Mouse (Mus musculus) heart, postnatal 36 days (tissue): ENCODE results near the gene Wdr44. TPM values are rescaled to one million over a fixed set of nuclear protein-coding genes. Genes with fewer than 3 reads are reported as not detected.
"Not testable (repeated sequence)": the region's sequence is repeated elsewhere in the genome, so short reads cannot be mapped to it uniquely, and the experiment has no call there.

Experiments
- DNase-seq, 2 experiments: peaks; one replicate each; pipeline ENCODE4 v3.0.0; 2021 to 2022
- intact Hi-C: fragments of 180-260 bp; cut with DNase I; formaldehyde crosslinking; loops from one replicate; pipeline ENCODE4 v1.15.1; 2025
- total RNA-seq, 2 experiments: library from RNA; stranded (reverse); gene quantifications; 2 replicates each; pipeline ENCODE4 v1.2.3; 2021

The Wdr44 gene
- total RNA-seq: 10 to 100 TPM in 1 of 2 experiments, 1 to 10 TPM in 1; 8.2 to 10.4 TPM

DNA sequence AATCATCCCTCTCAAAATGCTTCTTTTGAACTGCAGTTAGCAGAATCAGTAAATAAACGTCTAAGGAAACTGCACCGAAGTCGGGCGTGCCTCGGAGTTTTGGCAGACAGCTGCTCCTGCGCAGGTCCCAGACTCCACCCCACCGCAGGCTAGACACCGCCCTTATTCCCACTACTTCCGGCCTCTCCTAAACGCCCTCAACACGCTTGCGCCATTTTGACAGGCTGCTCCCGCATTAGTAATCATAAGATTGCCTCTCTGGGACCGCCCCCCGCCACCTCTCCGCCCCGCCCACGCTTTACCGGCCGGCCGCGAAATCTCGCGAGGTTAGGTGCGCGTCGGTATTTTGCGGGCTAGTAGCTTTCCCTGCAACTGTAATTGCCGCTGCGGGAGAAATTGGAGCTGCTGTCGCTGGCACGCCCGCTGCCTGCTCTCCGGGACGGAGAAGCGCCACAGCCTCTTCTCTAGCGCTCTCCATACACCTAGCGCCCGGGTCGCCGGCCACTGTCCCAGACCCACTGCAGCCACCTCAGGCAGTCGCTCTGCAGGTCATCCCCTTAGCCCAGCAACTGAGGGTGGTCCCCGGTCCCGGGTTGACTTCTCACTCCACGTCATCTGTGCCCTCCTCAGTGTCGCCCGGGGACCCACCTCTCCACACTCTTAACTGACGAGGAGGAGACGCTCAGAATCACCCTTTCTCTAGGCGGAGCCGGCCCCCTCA, at the start of gene Wdr44:
Wdr44 (plus strand) TSS at position 330 of the 721 bp plus-strand sequence.
- intact Hi-C loops: no loop called here

DNA sequence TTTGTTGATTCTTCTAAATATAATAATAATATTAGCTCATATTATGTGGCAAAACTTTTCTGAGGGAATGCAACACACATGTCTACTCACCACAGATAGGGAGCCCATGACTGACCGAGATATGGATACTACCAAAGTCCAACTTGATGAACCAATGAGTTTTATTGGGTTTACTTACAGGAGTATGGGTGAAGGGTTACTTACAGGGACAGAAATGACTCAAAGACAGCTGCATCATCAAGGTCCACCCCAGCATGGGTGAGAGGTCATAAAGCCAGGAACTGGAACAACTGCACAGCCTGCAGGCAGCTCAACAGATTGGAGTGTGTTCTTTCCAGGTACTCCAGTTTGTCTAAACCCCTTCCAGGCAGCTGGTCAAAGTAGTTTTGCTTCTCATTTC, 44.5 kb upstream of the Wdr44 start:
- DNase-seq: no peak
- intact Hi-C loops: no loop called here

More for the DNA sequence above, at the start of gene Wdr44:
- peak; percentile 93 to 94 for DNase-seq

DNA sequence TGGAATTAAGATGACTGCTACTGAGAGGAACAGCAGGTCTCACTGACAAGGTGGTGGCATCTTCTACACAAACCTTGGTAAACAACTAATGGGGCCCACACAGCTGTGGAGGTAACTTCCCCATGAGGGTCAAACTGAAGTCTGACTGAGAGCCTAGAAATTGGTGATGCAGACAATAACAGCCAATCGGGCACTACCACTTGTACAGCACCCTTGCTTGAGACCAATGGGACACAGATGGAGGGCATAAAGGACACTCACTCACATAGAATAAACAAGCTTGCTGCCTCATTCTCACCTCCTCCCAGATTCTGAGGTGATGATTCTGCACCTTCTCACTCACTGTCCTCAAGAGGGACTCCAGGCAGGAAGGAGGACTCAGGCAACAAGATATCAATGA, 30.6 kb upstream of the Wdr44 start:
- no peak for DNase-seq
- intact Hi-C loops: no loop called here

DNA sequence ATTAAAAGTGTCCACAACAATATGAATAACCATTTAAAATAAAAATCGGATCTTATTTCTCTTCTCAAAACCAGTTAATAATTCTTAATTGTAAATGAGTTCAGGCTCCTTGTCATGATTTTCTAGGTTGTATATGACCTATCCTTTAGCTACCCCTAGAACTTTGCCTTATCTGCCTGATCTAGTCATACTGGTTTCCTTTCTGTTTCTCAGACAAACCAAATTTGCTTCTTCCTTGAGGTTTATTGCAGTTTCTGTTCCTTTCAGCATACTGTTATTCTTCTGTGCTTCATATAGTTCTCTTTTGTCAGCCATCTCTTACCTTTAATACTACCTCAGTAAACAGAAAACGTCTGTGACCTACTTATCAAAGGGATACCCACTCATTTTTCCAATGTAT, 19.7 kb upstream of the Wdr44 start:
- intact Hi-C loops: no loop called here
- DNase-seq: no peak

DNA sequence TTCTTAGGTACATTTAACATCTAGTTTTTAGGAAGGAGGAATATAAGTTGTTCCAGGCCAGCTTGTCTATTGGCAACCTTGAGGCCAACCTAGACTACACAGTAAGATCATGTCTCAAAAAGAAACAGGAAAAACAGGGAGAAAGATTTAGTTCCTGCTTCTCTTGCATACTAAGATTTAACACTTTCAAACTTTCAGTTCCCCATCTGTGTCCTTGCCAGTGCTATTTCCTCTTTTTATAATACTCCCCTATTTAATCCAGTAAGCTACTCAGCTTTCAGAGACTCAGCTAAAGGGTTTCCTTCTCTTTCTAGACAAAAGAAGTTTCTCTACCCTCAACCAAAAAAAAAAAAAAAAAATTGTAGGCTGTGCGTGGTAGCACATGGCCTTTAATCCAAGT, 17.4 kb upstream of the Wdr44 start:
- DNase-seq: no peak
- intact Hi-C loops: no loop called here

DNA sequence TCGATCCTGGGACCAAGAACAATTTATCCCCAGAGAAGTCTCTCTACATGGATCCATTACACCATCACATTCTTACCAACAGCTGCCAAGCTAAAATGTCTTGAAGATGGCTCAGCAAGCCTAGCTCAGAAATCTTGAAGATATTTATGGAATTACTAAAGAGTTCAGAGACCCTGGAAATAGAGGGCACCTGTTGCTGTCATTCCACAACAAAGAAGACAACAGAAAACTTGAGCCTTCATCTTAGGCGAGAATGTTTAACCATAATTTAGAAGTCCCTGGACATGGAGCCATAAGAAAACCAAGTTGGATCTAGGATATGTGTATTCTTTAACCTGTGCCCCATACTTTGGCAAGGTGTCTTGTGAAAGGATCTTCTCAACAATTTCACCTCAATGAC, 16.3 kb upstream of the Wdr44 start:
- no peak for DNase-seq
- intact Hi-C loops: no loop called here

DNA sequence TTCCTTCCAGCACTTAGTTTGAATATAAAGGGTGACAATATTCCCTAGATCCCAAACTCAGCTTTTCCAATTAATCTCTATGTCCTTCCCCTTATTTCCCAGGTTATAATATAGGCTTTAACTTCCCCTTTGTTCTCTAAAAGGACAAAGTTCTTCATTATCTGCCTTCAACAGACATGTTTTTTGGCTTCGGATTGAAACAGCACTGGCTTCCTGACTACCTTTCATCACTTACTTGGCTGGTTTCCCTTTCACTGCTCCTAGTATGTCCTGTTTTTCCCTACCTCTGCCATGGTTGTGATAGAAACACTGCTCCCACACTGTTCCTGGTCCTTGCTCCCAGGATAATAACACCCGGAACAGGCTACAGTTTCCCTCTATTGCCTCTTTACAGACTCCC, 15.3 kb upstream of the Wdr44 start:
- DNase-seq: no peak
- intact Hi-C loops: no loop called here

DNA sequence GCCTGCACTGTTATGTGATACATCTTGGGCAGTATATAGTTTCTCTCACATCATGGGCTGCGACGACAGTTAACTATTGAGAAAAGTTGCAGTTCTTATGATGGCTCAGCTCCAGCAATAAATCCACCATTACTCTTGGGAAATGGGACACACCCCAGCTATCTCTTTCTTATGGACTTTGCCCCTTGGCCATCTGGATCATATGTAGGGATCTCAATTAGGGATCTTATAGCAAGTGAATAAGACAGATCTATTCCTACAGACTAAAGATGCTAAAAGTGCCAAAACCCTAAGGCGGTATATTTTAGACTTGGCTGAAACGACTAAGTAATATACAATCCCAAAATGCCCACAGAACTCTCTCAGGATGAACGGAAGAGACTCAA, 522 bp upstream of the Wdr44 start:
- intact Hi-C loops: no loop called here
- DNase-seq: no peak

DNA sequence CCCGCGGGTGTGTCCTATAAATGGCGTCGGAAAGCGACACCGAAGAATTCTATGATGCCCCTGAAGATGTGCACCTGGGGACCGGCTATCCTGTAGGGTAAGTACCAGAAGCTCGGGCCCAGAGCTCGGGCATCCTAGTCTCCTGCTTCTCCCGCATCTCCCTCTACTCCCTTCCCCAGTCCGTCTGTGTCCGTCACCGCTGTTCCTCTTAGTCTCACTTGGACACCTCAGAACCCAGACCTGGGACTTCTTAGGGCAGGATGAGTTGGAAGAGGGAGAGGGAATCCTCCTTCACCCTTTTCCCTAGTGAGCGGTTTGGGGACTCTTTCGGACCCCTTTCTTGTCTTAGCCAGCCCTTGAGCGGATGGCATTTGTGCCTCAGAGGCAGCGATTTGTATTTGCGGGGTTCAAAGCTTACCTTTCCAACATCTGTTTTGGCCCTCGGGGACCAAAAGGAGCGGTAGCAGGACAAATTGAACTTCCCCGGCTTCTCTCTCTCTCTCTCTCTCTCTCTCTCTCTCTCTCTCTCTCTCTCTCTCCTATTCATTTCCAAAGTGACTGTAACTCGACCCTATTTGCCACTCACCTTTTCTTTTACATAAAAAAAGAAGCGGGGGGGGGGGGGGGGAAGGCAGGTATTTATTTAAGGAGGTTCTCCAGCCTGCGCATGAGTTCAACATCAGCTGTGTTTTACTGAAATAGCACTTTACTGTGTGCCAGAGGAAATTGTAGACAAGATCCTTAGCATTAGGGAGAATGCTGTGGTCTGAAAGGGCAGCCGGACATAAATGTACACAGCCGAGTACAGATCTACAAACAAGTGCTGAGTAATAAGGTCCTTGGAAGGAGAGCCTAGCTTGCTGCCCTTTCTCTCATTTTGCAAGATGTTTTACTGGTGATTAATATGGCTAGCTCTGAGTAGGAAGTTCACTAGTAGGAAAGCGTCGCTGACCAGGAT, 871 bp downstream of the Wdr44 start:
- intact Hi-C loops: no loop called here
- DNase-seq: peak in 1 of 2 experiments; percentile 4

DNA sequence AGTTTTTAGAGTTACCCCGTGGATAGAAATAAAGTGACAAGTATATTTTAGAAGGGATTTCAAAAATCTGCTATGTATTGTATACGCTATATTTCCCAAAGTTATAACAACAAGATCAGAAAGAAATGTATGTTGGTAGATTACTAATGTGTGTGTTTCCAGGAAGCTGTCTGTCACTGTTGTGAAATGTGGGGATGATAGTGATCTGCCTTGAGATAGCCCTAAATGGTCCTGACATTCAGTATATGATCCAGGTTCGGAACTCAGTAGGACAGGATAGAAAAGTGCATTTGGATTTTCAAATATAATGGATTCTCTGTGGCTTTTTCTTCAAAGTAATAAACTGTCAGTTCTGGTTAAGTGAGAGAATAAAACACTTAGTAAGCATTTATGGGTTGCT, 1.7 kb downstream of the Wdr44 start:
- intact Hi-C loops: no loop called here
- DNase-seq: no peak

DNA sequence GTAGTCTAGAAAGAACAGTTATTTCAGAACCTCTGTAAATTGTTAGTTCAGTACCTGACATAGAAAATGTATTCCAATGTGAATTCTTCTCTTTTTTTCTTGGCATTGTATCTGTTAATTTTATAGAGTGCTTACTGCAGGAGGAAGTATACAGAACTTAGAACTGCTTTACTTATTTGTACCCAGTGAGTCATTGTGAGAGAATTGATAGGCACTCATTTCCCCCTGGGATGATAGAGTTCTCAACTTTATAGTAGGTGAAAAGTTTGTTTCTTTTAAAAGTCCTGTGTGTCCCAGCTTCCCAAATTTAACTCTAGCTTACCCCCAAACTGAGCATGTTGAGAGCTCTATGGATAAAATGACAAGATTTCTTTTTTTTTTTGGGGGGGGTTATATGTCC, 2.3 kb downstream of the Wdr44 start:
- intact Hi-C loops: no loop called here
- DNase-seq: no peak

DNA sequence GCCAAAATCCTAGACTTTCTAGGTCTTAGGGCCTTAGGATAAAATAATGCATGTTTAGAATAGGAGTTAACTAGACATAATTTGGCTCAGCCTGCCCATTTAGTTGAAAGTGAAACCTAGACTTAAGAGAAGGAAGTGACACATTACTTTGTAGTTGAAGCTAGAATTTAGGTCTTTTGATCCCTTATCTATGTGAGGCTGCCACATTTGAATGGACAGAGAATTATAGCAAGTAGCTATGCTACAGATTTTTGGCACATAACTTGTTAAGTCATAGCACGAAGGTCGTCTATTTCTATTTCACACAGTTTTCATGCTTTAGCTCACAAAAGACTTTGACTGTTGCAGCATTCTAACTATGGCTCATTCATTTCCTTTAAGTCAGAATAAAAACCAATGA, 4.5 kb downstream of the Wdr44 start:
- intact Hi-C loops: no loop called here

DNA sequence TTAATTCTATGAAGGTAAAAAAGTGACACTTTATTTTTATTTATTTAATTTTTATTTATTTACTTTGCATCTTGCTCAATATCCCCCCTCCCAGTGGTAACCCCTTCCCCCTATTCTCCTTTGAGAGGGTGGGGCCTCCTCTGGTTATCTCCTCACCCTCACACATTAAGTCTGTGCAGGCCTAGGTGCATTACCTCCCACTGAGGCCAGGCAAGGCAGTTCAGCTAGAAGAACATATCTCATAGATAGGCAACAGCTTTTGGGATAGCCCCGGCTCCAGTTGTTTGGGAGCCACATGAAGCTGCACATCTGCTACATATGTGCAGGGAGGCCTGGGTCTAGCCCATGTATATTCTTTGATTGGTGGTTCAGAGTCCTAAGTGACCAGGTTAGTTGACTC, 6.2 kb downstream of the Wdr44 start:
- intact Hi-C loops: no loop called here
- DNase-seq: no peak

More for the DNA sequence above, 4.5 kb downstream of the Wdr44 start:
- no peak for DNase-seq

DNA sequence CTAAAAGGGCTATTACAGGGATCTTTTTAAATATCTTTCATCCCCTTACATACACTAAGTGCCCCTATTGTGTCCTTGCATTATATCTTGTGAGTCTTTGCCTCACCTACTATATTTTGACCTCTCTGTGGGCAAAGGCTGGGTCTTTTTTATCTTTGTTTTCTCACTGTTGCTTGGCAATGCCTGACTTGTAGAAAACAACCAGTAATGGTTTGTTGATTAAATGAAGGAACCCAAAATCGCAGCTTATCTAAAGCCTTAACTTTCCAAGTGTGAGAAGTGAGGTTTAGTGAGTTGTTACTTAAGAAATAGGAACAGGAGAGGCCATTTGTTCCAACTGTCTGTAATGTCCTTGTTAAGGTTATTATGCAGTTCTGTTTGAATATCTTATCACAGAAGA, 24.4 kb downstream of the Wdr44 start:
- intact Hi-C loops: no loop called here
- DNase-seq: no peak

DNA sequence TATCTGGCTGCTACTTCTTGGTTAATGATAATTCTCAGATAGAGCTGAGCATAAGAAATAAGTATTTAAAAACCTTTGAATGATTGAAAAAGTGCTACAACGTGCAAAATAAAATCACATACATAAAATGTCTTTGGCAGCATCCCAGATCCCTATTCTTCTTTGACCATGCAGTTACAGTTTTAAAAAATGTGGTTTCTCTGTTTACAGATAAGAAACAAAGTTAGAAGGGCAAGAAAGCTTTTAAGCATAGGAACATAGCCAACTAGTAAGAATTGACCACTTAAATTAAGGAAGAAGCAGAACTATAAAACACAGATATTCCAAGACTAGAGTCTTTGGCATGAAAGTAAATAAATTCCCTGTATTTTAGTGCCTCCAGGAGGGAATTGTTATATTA, 34.6 kb downstream of the Wdr44 start:
- intact Hi-C loops: no loop called here
- no peak for DNase-seq

DNA sequence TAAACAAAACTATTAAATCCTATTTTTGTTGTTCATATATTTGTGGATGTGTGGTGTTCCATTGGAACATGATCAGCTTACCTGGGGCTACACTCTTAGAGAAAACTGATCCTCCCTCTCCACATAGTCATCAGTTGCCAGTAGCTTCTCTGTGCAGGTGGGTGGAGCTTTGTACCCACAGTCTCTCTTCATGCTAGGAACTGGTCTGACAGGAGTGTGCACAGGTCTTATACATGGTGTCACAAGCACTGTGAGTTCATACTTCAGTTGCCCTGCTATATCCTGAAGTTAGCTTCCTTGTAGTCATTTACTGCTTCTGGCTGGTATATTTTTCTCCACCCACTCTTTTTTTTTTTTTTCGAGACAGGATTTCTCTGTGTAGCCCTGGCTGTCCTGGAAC, 61.8 kb downstream of the Wdr44 start:
- DNase-seq: no peak
- intact Hi-C loops: no loop called here

DNA sequence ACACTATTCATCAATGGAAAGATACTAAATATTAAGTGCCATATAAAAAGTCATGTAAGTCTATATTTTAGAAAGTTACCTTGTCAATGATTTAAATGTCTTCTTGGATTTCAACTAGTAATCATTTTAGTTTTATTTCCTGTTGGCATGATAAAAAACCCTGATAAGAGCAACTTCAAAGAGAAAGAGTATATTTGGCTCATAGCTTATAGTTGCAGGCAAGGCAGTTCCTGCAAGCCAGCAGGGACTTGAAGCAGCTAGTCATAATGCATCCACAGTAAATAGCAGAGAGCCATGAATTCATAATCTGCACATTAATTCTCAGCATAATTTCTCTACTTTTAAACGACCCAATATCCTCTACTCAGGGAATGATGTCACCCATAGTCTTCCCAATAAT, 75.0 kb downstream of the Wdr44 start:
- intact Hi-C loops: no loop called here
- no peak for DNase-seq

DNA sequence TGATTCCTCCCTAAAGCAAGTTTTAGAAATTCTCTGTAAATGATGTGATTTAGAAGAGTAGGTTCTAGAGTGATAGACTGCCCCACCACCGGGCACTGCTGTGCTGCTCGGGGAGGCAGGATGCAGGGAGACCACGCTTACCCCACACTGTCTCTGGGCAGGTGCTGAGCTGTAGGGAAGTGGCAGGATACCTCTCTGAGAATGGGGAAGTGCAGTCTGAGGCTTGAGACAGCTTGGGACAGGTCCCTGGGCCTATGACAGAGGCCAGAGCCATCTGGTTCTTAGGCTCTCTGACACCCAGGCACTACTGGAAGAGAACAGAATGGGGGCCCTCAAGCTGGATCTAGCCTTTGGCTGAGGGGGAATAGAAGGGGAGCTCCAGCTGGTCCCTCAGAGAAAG, 114.3 kb downstream of the Wdr44 start:
- DNase-seq: no peak
- intact Hi-C loops: no loop called here

DNA sequence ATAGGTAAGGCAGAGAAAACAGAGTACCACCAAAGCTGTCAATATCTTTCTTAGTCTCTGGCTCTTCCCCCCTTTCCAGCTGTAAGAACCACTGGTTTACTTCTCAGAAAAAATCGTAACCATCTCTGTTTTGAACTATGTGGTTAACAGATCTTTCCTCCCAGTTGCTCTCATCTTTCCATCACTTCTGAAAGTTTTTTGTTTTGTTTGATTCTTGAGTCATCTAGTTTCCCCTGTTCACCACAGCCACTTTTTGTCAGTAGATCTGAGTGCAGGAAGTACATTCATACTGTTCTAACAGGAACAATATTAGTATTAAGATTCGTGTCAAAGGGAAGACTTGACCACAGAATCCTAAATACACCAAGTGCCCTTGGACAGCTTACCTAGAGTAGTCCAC, 117.5 kb downstream of the Wdr44 start:
- no peak for DNase-seq
- intact Hi-C loops: no loop called here

DNA sequence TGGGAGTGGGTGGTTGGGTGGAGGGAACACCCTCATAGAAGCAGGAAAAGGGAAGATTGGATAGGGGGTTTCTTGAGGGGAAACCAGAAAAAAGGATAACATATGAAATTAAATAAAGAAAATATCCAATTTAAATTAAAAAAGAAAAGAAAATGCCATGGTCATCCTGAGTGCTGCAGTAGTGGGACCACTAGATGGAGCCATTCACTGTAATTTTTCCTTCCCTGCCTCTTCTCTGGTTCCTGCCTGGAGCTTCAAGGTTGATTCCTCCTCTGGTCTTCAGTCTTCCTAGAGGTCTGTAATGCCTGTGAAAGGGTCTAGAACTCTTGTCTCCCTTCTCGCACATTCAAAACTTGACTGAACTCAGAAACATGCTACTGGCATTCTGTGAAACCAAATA, 120.4 kb downstream of the Wdr44 start:
- intact Hi-C loops, DNase-seq: not testable (repeated sequence)

DNA sequence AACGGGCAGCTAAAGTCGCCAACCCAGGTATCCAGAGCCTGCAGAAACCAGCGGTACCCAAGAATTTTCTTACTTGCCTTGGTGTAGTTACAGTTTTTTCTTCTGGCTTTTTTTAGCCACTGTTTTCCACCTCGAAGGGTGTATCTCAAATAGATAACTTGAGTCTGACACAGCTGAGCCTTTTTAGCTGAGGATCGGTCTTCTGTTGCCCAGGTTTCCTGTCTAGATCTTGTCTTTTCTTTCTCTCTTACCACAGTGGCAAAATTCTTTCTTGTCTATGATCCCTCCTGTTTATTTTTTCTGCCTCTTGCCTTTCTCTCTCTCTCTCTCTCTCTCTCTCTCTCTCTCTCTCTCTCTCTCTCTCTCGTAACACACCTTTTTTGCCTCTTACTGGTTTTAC, 130.0 kb downstream of the Wdr44 start:
- DNase-seq, intact Hi-C loops: not testable (repeated sequence)
